8 mouse cellular contexts compared by ENCODE assay signal in genomic region chr3:116423353-116424159, GRCm38 (mm10). TPM values are rescaled to one million over a fixed set of nuclear protein-coding genes. Genes with fewer than 3 reads are reported as not detected.
DNase-seq lines count a peak whose midpoint lies in the region; ATAC-seq and TF ChIP-seq lines count a peak whose summit lies in the region.

Gene Cdc14a (minus strand): TSS chr3:116424032.

- intact Hi-C loops in heart, postnatal 10 days (cut with DNase I) = loop anchor here (2.0 to 5.0 kb wide), 4 partner anchors 41 to 411 kb away; partner anchors contain the start of gene Rtca

- H3K9ac ChIP-seq in forebrain, embryonic 13.5 days = peak within 1 kb of the TSS; percentile 86
- peak within 1 kb of the TSS; percentile 85 for H3K9ac ChIP-seq in lung, embryonic 15.5 days

- H3K27ac ChIP-seq in forebrain, embryonic 13.5 days = peak within 1 kb of the TSS; percentile 88
- peak within 1 kb of the TSS; percentile 88 for H3K27ac ChIP-seq in layer of hippocampus, adult 2 months
- peak within 1 kb of the TSS; percentile 93 for H3K27ac ChIP-seq in lung, embryonic 15.5 days

- no peak for TF ChIP-seq CTCF in G1E (IDR thresholded peaks at IDR 0.05; ENCODE audit: low read depth, low read length)
- TF ChIP-seq CTCF in layer of hippocampus, adult 2 months (conservative IDR thresholded peaks at IDR 0.05) = no peak

- H3K4me3 ChIP-seq in G1E (ENCODE audit: low read depth, low read length) = peak within 1 kb of the TSS; percentile 97
- H3K4me3 ChIP-seq in forebrain, embryonic 13.5 days = peak within 1 kb of the TSS; percentile 70
- H3K4me3 ChIP-seq in layer of hippocampus, adult 2 months = peak within 1 kb of the TSS; percentile 87
- H3K4me3 ChIP-seq in lung, embryonic 15.5 days = peak within 1 kb of the TSS; percentile 91

- peaks cover 29% of the 10 kb centered on the region for H3K4me1 ChIP-seq in G1E (ENCODE audit: insufficient read depth, low read depth, low read length)
- H3K4me1 ChIP-seq in forebrain, embryonic 13.5 days = peaks cover 37% of the 10 kb centered on the region
- peaks cover 18% of the 10 kb centered on the region for H3K4me1 ChIP-seq in lung, embryonic 15.5 days

- under 1% methylated on average over 64 of the region's 64 CpGs for WGBS in forebrain, embryonic 13.5 days
- WGBS in lung, embryonic 15.5 days = under 1% methylated on average over 62 of the region's 64 CpGs

- H3K27me3 ChIP-seq in G1E (ENCODE audit: insufficient read depth, low read length) = no peaks in the 10 kb centered on the region
- H3K27me3 ChIP-seq in forebrain, embryonic 13.5 days = no peaks in the 10 kb centered on the region
- no peaks in the 10 kb centered on the region for H3K27me3 ChIP-seq in lung, embryonic 15.5 days

- peak within 1 kb of the TSS; percentile 72 for H3K4me2 ChIP-seq in forebrain, embryonic 13.5 days
- H3K4me2 ChIP-seq in lung, embryonic 15.5 days = peak within 1 kb of the TSS; percentile 91

- H3K9me3 ChIP-seq in G1E (replicated peaks) = no peaks in the 10 kb centered on the region
- H3K9me3 ChIP-seq in forebrain, embryonic 13.5 days (replicated peaks) = no peaks in the 10 kb centered on the region
- H3K9me3 ChIP-seq in lung, embryonic 15.5 days = no peaks in the 10 kb centered on the region

- peaks cover 32% of the 10 kb centered on the region for H3K36me3 ChIP-seq in G1E (replicated peaks)
- H3K36me3 ChIP-seq in forebrain, embryonic 13.5 days (ENCODE audit: poor library complexity, severe bottlenecking) = peaks cover 12% of the 10 kb centered on the region; the same call in 1 of the 2 replicates
- H3K36me3 ChIP-seq in lung, embryonic 15.5 days = no peaks in the 10 kb centered on the region

- peak; percentile 76 for DNase-seq in G1E (ENCODE audit: low spot score)
- DNase-seq in heart, postnatal 10 days = peak; percentile 80 to 83
- peak; percentile 46 to 63 for DNase-seq in layer of hippocampus, adult 2 months (ENCODE audit: low spot score in 2 of 2)
- DNase-seq in ovary, postnatal 10 days (ENCODE audit: low spot score) = peak; percentile 70
- DNase-seq in thymus, postnatal 14 days = peak; percentile 77

- peak; percentile 84 for ATAC-seq in G1E (ENCODE audit: extremely low read depth, insufficient number of reproducible peaks, low FRiP score, poor library complexity, severe bottlenecking)
- ATAC-seq in cerebellum, adult (ENCODE audit: insufficient number of reproducible peaks, low FRiP score, low TSS enrichment) = peak; percentile 64
- peak; percentile 92 for ATAC-seq in forebrain, embryonic 13.5 days
- peak; percentile 93 for ATAC-seq in lung, embryonic 15.5 days (ENCODE audit: borderline replicate concordance, extremely low read depth, low FRiP score, low TSS enrichment)

RNA-seq across cellular contexts. Expression of gene Cdc14a, which starts in this region (rescaled TPM):
- 24.0 and 29.9 TPM in 2 replicates for total RNA-seq in G1E (2014; fragmentation: Nextera tagmentation)
- 16.9 and 18.9 TPM in 2 replicates for total RNA-seq in G1E (2017)
- polyA plus RNA-seq in G1E (2012) = 9.3 and 9.6 TPM in 2 replicates
- polyA plus RNA-seq in forebrain, embryonic 13.5 days (2015; fragmentation: Nextera tagmentation; extraction: Ambion mirVana) = 11.9 and 12.5 TPM in 2 replicates
- total RNA-seq in heart, postnatal 10 days (2021) = 1 to 10 TPM; 5.2 to 6.5 TPM
- total RNA-seq in layer of hippocampus, adult 2 months (2021) = 1 to 10 TPM; 4.9 to 6.2 TPM
- 7.4 and 8.3 TPM in 2 replicates for polyA plus RNA-seq in lung, embryonic 15.5 days (2015; fragmentation: Nextera tagmentation; extraction: Ambion mirVana)

Comparison
In these comparisons a context has a peak if more than half of its experiments do, and no peak if none do; other contexts are left out.
1. Peak in every context shown above with its lines: DNase-seq, ATAC-seq, H3K4me3 ChIP-seq and H3K27ac ChIP-seq.